Mouse (Mus musculus): ENCODE data around the gene Lgi4.

Gene Lgi4

DNA sequence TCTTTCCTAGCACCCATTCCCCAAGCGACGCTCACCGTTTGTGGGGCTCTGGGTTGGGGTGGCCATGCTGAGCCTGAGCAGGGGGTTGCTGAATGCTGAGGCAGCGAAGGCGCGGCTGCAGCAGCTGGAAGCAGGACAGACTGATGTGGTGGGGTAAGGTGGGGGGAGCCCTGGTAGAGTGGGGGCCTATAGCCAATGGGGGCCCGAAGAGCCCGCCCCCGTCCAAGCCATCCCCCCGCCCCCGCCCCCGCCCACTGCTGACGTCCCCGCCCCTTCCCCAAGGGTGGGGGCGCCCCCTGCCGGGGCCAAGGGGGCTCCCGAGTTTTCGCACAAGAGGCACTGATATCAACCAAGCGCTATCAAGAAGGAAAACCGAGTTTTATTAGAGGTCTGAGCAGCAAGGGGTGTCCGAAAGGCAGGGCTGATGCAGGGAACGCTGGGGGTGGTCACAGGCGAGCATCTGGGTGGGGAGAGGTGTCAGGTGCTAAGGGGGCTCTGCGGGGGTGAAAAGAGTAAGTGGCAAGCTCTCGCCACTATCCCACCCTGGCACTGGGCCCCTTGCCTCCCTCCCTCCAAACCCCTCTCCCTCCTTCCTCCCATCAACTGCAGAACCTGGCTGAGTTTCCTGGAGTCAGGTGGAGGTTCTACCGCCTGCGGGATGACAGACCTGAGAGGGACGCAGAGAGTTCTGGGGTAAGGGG, 7.7 kb upstream of the Lgi4 start, which contains the start of gene Fxyd7:
Gene Fxyd7 (minus strand): TSS at position 147 of the 701 bp plus-strand sequence.
- no peak for DNase-seq (ENCODE audit: low read depth, low spot score)

DNA sequence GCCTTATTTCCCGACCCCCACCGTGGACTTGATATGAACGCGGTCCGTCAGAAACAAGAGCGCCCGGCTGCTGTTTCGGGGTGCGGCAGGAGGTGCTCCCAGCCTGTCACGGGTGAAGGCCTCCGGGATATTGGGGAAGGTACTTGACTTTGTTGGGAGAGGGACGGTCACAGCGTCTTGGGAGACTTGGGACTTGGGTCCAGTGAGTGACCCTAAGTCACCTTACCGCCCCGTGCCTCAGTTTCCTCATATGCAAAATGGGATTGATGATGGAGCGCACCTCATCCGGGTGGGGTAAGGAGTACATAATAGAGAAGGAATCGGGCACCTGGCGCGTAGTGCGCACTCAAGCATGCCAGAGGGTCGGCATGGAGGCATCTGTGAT, 6.9 kb upstream of the Lgi4 start:
- DNase-seq (ENCODE audit: low read depth, low spot score) = no peak

DNA sequence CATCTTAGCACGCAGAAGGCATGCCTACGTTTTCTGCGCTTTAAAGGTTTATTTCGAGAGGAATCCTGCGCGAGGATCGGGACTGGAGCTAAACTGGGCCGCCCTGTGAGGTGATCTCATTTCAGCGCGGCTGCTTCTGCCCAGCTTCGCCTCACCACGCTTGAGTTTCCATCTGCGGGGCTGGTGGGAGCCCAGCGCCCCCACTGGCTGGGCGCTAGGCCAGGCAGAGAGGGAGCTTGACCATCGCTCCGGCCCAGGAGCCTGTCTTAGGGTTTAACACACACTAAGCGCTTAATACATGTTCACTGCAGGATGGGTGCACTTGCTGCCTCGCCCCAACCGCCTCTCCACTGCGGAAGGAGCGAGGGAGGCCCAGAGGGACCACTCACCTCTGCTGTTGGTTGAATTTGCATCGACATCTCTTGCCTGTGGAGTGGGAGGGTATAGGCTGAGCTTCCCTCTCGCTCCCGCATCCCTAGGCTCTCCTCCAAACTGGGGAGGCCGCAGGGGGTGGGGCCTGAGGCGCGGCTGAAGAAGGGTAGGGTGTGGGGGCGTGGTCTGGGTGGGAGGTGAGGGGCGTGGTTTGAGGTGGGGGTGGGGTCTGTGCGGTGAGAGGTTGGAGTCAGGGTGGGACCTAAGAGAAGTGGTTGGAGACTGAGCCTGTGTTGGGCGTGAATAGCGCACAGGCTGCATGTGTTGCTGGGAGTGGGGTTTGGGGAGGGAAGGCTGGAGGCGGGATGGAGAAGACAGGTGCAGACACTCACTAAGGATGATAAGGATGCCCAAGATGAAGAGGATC, 6.3 kb upstream of the Lgi4 start:
- DNase-seq (ENCODE audit: low read depth, low spot score) = peak; percentile 86

DNA sequence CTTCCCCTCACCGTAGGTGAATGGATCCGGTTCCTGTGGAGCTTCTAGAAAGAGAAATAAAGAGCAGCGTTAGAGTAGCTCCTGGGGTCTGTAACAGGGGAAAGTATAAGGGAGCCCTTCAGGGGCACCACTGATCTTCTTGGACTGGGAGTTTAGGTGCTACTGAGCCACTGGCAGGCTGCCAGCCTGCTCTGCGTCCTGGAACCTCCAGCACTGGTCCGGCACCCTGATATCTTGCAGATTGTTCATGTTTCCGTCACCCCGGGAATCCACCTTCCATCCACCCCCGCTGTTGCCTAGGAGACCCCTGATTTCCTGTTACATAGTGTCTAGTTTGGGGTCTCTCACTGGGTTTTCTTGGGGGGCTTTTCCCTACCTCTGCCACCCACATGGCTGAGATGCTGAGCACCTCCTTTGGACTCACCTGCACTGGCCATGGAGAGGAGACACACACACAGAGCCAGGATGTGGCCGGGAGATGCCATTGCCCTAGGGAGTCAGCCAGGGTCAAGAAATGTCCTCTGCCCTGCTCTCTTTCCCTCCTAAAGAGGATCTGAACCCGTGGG, 5.2 kb upstream of the Lgi4 start:
- DNase-seq (ENCODE audit: low read depth, low spot score) = no peak

DNA sequence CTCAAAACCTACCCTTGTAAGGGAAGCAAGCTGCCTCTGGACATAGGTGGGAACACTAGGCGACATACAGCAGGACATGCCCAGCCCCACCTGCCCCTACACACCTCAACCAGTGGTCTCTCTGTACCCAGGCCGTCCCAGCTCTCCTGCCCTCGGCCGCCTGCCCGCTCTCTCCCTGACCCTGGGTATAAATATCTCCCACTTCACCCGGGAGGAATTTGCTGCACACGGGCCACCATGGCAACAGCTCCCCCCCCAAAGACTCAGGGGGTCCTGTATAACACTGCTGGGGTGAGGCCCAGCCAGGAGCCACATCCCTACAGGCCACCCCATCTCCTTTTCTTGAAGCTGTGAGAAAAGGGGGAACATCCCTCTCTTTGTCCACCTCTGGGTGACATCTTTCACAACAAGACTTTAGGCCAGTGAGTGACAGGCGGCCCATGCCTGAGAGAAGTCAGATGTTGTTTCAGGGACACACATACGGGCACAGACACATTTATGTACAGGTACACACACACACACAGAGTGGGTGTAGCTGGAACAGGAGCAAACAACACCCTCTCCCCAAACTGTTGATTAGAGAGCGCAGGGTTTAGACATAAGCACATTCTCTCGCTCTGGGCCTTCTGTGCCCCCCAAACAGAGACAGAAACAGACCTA, 4.4 kb upstream of the Lgi4 start:
- DNase-seq (ENCODE audit: low read depth, low spot score) = no peak

DNA sequence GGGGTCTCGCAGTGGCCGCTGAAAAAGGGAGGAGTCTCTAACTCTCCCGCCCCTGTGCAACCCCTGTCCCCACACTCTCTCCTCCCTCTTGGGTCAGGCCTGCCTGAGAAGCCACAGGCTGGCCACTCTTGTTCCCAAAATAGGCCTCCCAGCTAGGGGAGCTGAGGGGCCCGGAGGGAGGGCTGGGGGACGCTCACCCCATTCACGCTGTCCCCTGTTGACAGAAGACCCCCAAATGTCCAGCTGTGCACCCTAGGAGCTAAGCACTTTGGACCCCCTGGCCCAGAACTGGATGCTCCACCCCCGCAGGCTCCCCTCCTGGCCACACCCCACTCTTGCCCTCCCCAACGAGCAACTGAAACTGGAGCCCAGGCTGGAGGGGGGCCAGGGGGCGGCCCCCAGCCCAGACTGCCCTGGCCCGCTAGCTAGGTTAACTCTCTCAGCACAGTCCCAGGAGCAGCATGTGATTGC, 3.8 kb upstream of the Lgi4 start:
- DNase-seq (ENCODE audit: low read depth, low spot score) = no peak

DNA sequence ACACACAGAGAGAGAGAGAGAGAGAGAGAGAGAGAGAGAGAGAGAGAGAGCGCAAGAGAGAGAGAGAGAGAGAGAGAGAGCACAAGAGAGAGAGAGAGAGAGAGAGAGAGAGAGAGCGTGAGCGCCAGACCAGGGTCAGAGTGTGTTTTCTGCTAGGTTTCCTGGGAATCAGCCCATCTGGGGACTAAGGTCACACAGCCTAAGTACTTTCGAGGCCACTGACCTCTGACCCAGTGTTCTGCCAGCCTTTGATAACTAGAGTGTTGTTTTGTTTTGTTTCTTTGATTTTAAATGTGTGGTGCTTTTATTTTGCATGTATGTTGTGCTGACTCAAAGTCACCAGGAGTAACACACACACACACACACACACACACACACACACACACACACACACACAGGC, 3.3 kb upstream of the Lgi4 start:
- DNase-seq (ENCODE audit: low read depth, low spot score) = no peak

DNA sequence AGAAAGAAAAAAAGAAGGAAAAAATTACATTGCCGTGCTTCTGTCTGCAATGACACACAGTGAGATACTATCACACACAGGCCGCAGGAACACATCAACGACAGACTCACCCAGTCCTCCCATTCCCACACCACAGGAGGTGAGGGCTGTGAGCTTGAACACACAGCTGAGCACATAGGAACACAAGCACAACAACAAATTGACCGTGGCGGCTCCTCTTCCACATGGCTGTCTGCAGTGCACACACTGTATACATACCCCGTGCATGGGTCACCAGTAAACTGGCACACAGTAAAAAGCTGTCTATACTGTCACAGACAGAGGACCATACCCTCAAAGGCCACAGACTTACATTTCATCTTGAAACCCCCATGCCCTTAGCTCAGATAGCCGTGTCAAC, 2.7 kb upstream of the Lgi4 start:
- no peak for DNase-seq (ENCODE audit: low read depth, low spot score)

DNA sequence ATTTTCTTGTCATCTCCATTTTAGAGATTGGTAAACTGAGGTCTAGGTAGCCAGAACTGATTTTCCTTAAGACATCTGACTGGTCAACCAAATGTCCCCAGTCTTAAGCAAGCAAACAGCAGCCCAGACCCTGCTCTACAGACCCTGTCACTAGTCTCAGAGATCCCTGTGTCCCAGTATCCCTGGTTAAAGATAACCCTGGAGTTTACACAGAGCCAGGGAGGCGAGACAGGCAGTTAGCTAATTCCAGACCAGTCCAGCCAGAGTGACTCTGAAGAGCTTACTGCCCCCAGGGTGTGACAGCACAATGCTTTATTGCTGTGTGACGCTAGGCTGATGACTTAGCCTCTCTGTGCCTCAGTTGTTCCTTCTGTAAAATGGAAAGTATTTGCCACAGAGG, 2.1 kb upstream of the Lgi4 start, which contains the start of gene Fxyd1:
Gene Fxyd1 (minus strand): TSS at position 129 of the 400 bp plus-strand sequence.
- DNase-seq (ENCODE audit: low read depth, low spot score) = no peak

DNA sequence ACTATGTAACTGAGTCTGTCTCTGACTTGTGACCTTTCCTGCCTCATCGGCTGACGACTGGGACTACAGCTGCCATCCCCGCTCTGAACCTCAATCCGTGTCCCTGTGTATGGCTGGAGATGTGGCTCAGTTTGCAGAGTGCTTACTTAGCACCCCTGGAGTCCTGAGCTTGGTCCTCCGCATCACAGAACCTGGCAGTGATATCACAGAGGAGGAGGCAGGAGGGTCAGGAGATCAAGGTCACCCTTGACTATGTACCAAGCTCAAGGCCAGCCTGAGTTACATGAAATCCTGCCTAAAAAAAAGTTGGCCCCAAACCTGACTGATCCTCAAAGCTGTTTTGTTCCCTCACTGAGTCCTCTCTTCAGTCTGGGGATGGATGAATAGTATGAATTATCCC, 1.4 kb upstream of the Lgi4 start:
- no peak for DNase-seq (ENCODE audit: low read depth, low spot score)

DNA sequence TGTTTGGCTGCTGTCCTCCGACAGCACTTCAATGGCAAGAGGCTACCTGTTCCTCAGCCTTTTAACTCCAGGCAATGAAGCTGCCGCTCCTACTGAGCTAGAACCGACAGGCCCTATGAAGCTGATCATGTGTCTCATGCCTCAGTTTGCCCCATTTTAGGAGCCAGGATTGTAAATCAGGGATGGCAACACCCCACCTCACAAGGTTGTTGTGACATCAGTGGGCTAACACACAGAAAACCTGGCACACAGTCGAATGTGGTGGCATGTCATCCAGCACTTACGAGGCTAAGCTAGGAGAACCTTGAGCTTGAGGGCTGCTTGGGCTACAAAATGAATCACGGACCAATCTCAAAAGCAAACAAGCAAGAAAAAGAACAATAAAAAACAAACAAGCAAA, 931 bp upstream of the Lgi4 start:
- no peak for DNase-seq (ENCODE audit: low read depth, low spot score)

DNA sequence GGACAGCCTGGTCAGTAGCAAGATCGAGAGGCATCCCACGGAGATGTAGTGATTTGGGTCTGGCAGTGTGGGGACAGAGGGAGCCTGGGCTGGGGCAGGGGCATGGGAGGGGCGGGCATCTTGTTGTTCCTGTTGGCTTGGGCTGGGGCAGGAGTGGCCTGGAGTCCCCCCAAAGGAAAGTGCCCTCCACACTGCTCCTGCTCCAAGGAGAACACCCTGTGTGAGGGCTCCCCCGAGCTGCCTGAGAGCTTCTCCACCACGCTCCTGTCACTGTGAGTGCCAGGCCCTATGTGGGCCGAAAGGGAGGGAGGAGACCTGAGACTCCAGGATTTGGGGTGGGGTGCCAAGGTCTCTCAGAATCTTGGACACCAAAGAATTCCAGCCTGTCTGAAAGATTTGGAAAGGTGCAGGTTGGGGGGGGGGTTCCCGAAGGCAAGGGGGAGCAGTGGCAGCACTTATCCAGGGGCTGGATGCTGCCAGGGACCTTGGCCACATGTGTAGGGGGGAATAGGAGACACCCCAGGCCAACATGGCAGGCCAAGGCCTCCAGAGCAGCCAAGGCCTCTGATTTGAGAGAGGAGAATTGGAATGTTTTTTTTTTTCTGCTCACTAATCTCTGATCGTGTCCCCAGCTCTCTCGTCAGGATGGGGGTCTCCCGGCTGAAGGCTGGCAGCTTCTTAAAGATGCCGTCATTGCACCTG, 928 bp downstream of the Lgi4 start:
- DNase-seq (ENCODE audit: low read depth, low spot score) = no peak

DNA sequence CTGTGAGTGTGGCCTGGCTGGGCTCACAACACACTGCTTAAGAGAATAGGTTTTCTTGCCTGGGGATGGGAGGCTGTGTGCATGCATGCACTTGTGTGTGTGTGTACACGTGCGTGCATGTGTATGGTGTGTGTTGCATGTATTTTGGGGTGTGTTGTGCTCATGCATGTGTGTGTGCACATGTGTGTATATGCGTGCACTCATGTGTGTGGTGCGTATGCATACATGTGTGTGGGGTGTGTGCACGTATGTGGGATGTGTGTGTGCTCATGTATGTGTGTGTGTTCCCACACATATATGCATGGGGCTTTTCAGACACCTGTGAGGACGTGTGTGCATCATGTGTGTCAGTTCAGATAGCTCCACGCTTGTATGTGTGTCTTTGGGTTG, 1.5 kb downstream of the Lgi4 start:
- DNase-seq (ENCODE audit: low read depth, low spot score) = no peak

DNA sequence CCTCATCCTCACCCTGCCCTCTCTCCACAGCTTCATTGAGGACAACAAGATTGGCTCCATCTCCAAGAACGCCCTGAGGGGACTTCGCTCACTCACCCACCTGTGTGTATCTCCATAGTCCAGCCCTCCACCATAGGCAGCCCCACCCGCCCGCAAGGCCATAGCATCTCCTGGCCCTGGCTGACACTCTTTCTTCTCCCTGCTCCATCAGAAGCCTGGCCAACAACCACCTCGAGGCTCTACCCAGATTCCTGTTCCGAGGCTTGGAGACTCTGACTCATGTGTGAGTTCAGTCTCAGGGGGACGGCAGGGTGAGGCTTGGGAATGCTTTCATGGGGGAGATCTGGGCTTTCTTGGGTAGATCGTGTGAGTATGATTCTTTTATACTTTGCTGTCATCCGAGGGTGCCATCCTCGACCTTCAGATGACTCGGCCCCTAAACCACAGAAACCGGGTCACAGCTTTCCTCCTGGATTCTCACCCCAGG, 4.0 kb downstream of the Lgi4 start:
- no peak for DNase-seq (ENCODE audit: low read depth, low spot score)

DNA sequence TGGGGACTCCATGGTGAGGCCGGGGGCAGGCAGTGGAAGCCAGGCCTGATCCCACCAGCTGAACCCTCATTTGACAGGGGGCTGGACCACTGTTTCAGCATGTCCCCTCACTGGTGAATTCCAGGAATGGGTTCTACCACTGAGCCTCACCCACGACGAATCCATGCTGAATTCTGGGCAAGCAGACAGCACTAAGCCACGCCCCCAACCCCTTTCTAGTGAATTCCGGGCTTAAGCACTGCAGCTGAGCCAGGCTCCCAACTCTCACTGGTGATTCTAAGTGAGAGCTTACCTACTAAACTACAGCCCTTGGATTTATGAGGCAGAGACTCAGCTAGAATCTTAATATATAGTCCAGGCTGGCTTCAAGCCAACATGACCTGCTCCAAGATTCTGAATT, 8.7 kb downstream of the Lgi4 start:
- DNase-seq (ENCODE audit: low read depth, low spot score) = peak; percentile 31

DNA sequence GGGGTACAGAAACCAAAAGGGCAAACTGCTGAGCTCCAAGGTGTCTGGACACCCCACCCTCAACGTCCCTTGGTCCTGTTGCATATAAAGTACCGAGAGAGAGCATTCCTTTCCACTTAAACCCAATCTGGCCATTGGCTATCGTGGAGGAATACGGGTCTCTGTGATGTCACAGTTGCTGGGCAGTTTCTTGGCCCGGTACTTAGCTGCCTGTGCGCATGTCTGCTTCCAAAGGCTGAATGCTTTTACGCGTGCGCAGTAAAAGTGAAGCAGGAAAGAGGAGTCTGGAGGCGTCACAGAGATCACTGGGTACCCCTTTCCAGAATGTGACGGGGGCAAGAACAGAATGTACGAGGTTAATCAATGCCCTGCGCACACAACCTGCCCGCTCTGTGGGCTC, 10.3 kb downstream of the Lgi4 start:
- peak; percentile 43 for DNase-seq (ENCODE audit: low read depth, low spot score)

DNA sequence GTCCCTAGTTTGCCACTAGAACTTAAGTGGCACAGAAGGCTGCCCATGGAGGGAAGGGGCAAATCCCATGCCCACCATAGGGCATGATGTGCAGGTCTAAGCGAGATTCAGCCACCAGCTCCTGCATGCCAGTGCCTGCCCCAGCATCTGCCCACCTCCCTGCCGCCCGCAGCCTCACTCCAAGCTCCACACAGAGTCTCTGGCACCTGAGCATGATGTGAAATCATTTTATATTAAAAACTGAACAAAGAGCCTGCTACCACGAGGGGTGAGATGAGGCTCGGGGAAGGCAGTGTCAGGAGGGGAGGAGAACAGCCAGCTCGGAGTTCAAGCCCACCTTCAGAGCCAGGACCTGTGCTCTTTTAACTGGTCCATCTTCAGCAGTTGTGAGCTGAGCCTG, 11.2 kb downstream of the Lgi4 start:
- no peak for DNase-seq (ENCODE audit: low read depth, low spot score)

DNA sequence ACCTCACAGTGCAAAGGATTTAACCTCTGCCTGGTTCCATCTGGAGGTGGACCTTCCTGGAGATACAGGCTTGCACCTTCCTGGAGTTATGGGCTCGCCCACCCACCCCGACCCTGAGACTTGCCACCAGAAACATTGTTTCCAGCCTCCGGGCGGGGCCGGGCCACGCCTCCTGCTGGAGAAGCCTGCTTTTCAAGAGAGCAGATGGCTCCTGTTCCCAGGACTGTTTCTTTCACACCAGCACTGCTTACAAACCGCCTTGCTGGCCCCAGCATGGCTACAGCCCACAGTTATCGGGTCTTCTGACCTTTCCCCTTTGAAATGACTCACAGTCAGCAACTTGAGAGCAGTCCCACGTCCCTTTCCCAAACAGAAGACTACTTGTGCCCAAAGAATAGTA, 13.2 kb downstream of the Lgi4 start:
- DNase-seq (ENCODE audit: low read depth, low spot score) = peak; percentile 42

DNA sequence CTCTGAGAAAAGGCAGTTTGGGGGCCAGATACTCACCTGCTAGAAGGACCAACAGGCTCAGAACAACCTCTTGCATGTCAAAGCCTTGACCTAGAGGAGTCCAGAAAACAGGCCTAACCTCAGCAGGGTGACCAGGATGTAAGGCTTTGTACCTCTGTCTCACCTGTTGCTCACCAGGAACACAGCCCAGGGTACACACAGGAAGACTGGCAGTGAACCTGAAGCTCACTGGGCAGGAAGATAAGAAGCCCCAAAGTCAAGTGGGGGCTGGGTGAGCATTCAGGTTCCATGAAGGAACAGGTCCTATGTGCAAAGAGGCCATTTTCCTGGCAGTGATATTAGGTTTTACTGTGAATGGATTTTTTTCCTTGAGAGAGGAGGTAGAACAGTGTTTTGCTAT, 14.4 kb downstream of the Lgi4 start:
- DNase-seq (ENCODE audit: low read depth, low spot score) = no peak

DNA sequence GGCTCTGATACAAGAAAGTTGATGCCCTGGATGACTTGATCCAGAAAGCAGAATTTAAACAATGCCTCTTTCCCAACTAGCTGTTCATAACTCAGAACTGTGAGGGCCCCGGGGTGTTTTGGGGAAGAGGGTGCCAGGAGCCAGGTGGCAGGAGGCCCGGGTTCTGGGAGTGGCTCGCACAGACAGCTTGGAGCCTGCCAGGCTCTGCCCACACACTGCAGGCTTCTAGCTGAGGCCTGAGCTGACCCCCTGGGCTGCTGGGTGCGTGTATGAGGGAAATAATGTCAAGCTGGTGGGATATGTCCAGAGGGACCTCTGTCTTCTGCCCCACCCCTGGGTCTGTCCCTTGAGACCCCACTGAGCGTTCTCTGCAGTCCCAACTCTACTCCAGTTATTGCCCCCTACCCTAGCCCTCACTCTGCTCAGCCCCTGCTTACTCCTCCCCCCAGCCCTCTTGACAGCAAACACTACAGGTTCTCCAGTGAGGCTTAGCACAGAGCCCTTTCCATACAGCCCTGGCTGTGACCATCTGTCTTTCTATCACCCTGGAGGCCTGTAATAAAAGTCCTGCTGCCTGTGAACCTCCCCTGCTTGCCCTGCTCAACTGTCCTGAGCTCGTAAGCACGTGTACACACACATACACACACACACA, 15.0 kb downstream of the Lgi4 start:
- no peak for DNase-seq (ENCODE audit: low read depth, low spot score)

DNA sequence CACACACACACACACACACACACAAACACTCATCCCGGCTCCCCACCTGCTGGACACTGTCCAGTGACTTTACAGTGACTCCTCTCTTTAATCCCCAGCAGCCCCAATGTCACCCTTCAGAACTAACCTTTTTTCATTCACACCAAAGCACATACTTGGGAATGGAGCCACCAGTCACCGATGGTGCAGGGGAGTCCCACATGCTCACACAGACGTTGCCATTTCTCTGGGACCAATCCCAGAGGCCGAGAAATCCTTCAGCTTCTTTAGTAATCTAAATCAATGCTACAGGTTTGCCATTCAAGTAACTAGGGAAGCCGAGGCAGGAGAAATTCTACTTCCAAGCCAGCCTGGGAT, 15.5 kb downstream of the Lgi4 start:
- DNase-seq (ENCODE audit: low read depth, low spot score) = no peak
